Mouse (Mus musculus): ENCODE data around the gene Htr5b. TPM values are rescaled to one million over a fixed set of nuclear protein-coding genes. Genes with fewer than 3 reads are reported as not detected.

Gene Htr5b
- total and polyA plus RNA-seq, 2 experiments from 2014 or later, result 3.6 to 3.8 TPM

GRCm38 (mm10) chr1:121460077-121460476 is 68.2 kb downstream of the Htr5b start:
- DNase-seq (ENCODE audit: low spot score), result peak; percentile 38

More at GRCm38 (mm10) chr1:121460077-121460476, 68.2 kb downstream of the Htr5b start:
- ATAC-seq, result peak; percentile 78
- H3K9me3 ChIP-seq (ENCODE audit: low read length), result no peaks in the 10 kb centered on the region
- TF ChIP-seq CTCF (IDR thresholded peaks at IDR 0.05; ENCODE audit: low read depth), result peak; percentile 62
- H3K36me3 ChIP-seq (ENCODE audit: insufficient read depth, low read length), result peaks cover 29% of the 10 kb centered on the region
- H3K4me2 ChIP-seq (ENCODE audit: low read depth, low read length), result no peak overlapping the region
- H3K4me1 ChIP-seq (ENCODE audit: insufficient read depth, low read length), result no peaks in the 10 kb centered on the region
- H3K4me3 ChIP-seq (ENCODE audit: low read length), result no peak overlapping the region
- WGBS, result 64% methylated on average over 6 of the region's 6 CpGs
- H3K27ac ChIP-seq, result no peak overlapping the region
- no peaks in the 10 kb centered on the region for H3K27me3 ChIP-seq (ENCODE audit: insufficient read depth, low read length)
- no peak overlapping the region for H3K9ac ChIP-seq (replicated peaks; ENCODE audit: low read length)

Other genes with a start within 250 kb of the Htr5b start
- gene Insig2, start 195.9 kb downstream of the Htr5b start, total RNA-seq (2014; rRNA removed), result 16.6 and 28.8 TPM in 2 replicates
- 46.0 and 48.0 TPM in 2 replicates for gene Insig2, start 195.9 kb downstream of the Htr5b start, polyA plus RNA-seq (2015; fragmentation: Nextera tagmentation; extraction: Ambion mirVana)
- 14.6 and 15.4 TPM in 2 replicates for gene Ccdc93, start 97.4 kb downstream of the Htr5b start, total RNA-seq (2014; rRNA removed)
- 6.1 and 7.4 TPM in 2 replicates for gene Ccdc93, start 97.4 kb downstream of the Htr5b start, polyA plus RNA-seq (2015; fragmentation: Nextera tagmentation; extraction: Ambion mirVana)
- gene Ddx18, start 39.5 kb upstream of the Htr5b start, total RNA-seq (2014; rRNA removed), result 39.9 and 41.8 TPM in 2 replicates
- 29.9 and 33.7 TPM in 2 replicates for gene Ddx18, start 39.5 kb upstream of the Htr5b start, polyA plus RNA-seq (2015; fragmentation: Nextera tagmentation; extraction: Ambion mirVana)